Mouse (Mus musculus): ENCODE results near the gene Arpp21. TPM values are rescaled to one million over a fixed set of nuclear protein-coding genes. Genes with fewer than 3 reads are reported as not detected.
A peak's percentile ranks its signal among the peaks of the same experiment; 100 is the strongest.

Arpp21 gene
- polyA plus RNA-seq, 1 experiment from 2014 or later, result 32.2 TPM

- no peak overlapping the region for H3K27ac ChIP-seq (ENCODE audit: low read length)
- no peak overlapping the region for H3K9ac ChIP-seq (ENCODE audit: low read length)
- 73% methylated on average over 2 of the region's 2 CpGs for WGBS
- H3K4me3 ChIP-seq (ENCODE audit: low read length), result no peak overlapping the region
- H3K36me3 ChIP-seq (ENCODE audit: control insufficient read depth, insufficient read depth), result no peaks in the 10 kb centered on the region
- H3K4me1 ChIP-seq (ENCODE audit: control insufficient read depth, insufficient read depth, low read length), result peaks cover 25% of the 10 kb centered on the region
- H3K4me2 ChIP-seq (ENCODE audit: low read depth, low read length), result no peak overlapping the region
- H3K9me3 ChIP-seq (replicated peaks; ENCODE audit: control insufficient read depth, low read length), result no peaks in the 10 kb centered on the region
- no peak for ATAC-seq (replicated peaks; ENCODE audit: extremely low read depth, insufficient read depth, low FRiP score)
- no peaks in the 10 kb centered on the region for H3K27me3 ChIP-seq (ENCODE audit: control insufficient read depth, insufficient read depth, low read length)
Measured at GRCm38 (mm10) chr9:112177569-112177968, 58.2 kb downstream of the Arpp21 start.

- Histone ChIP-seq H3K4me1 (ENCODE audit: control insufficient read depth, insufficient read depth, low read length) (peaks cover 20% of the 10 kb centered on the region), H3K27ac (ENCODE audit: low read length) (no peak overlapping the region), H3K9ac (ENCODE audit: low read length) (no peak overlapping the region), H3K4me3 (ENCODE audit: low read length) (no peak overlapping the region), H3K27me3 (ENCODE audit: control insufficient read depth, insufficient read depth, low read length) (no peaks in the 10 kb centered on the region), H3K36me3 (ENCODE audit: control insufficient read depth, insufficient read depth) (no peaks in the 10 kb centered on the region), H3K4me2 (ENCODE audit: low read depth, low read length) (no peak overlapping the region), H3K9me3 (replicated peaks; ENCODE audit: control insufficient read depth, low read length) (no peaks in the 10 kb centered on the region)
- ATAC-seq (replicated peaks; ENCODE audit: extremely low read depth, insufficient read depth, low FRiP score), result no peak
- 54% methylated on average over 6 of the region's 6 CpGs for WGBS
Measured at GRCm38 (mm10) chr9:112176317-112176716, 59.4 kb downstream of the Arpp21 start.

GRCm38 (mm10) chr9:112174407-112175357 lies 61.1 kb downstream of the Arpp21 start:
- no peaks in the 10 kb centered on the region for H3K27me3 ChIP-seq (ENCODE audit: control insufficient read depth, insufficient read depth, low read length)
- H3K9ac ChIP-seq (ENCODE audit: low read length), result no peak overlapping the region
- peak overlapping the region; percentile 57 for H3K4me2 ChIP-seq (ENCODE audit: low read depth, low read length)
- peak; percentile 61 for ATAC-seq (replicated peaks; ENCODE audit: extremely low read depth, insufficient read depth, low FRiP score)
- no peaks in the 10 kb centered on the region for H3K9me3 ChIP-seq (replicated peaks; ENCODE audit: control insufficient read depth, low read length)
- H3K27ac ChIP-seq (ENCODE audit: low read length), result 0 out of 2 replicates have a peak overlapping the region, but pooled peaks have one; percentile 12
- WGBS, result 17% methylated on average over 15 of the region's 15 CpGs
- peak overlapping the region; percentile 35; the same call in 1 of the 2 replicates for H3K4me3 ChIP-seq (ENCODE audit: low read length)
- H3K36me3 ChIP-seq (ENCODE audit: control insufficient read depth, insufficient read depth), result no peaks in the 10 kb centered on the region
- H3K4me1 ChIP-seq (ENCODE audit: control insufficient read depth, insufficient read depth, low read length), result peaks cover 20% of the 10 kb centered on the region

- Histone ChIP-seq H3K9me3 (replicated peaks; ENCODE audit: control insufficient read depth, low read length) (no peaks in the 10 kb centered on the region), H3K36me3 (ENCODE audit: control insufficient read depth, insufficient read depth) (no peaks in the 10 kb centered on the region), H3K27ac (ENCODE audit: low read length) (no peak overlapping the region), H3K9ac (ENCODE audit: low read length) (no peak overlapping the region), H3K4me3 (ENCODE audit: low read length) (no peak overlapping the region), H3K27me3 (ENCODE audit: control insufficient read depth, insufficient read depth, low read length) (no peaks in the 10 kb centered on the region), H3K4me1 (ENCODE audit: control insufficient read depth, insufficient read depth, low read length) (peaks cover 17% of the 10 kb centered on the region), H3K4me2 (ENCODE audit: low read depth, low read length) (no peak overlapping the region)
- 66% methylated on average over 5 of the region's 5 CpGs for WGBS
- no peak for ATAC-seq (replicated peaks; ENCODE audit: extremely low read depth, insufficient read depth, low FRiP score)
Measured at GRCm38 (mm10) chr9:112173778-112174177, 62.0 kb downstream of the Arpp21 start.

- no peak overlapping the region for H3K4me2 ChIP-seq (ENCODE audit: low read depth, low read length)
- no peak overlapping the region for H3K9ac ChIP-seq (ENCODE audit: low read length)
- no peaks in the 10 kb centered on the region for H3K4me1 ChIP-seq (ENCODE audit: control insufficient read depth, insufficient read depth, low read length)
- no peak for ATAC-seq (replicated peaks; ENCODE audit: extremely low read depth, insufficient read depth, low FRiP score)
- no peak overlapping the region for H3K4me3 ChIP-seq (ENCODE audit: low read length)
- 78% methylated on average over 4 of the region's 4 CpGs for WGBS
- H3K36me3 ChIP-seq (ENCODE audit: control insufficient read depth, insufficient read depth), result no peaks in the 10 kb centered on the region
- no peak overlapping the region for H3K27ac ChIP-seq (ENCODE audit: low read length)
- no peaks in the 10 kb centered on the region for H3K9me3 ChIP-seq (replicated peaks; ENCODE audit: control insufficient read depth, low read length)
- H3K27me3 ChIP-seq (ENCODE audit: control insufficient read depth, insufficient read depth, low read length), result no peaks in the 10 kb centered on the region
Measured at GRCm38 (mm10) chr9:112164677-112165076, 71.1 kb downstream of the Arpp21 start.

- H3K27me3 ChIP-seq (ENCODE audit: control insufficient read depth, insufficient read depth, low read length), result no peaks in the 10 kb centered on the region
- no peaks in the 10 kb centered on the region for H3K36me3 ChIP-seq (ENCODE audit: control insufficient read depth, insufficient read depth)
- H3K9ac ChIP-seq (ENCODE audit: low read length), result no peak overlapping the region
- no peak overlapping the region for H3K27ac ChIP-seq (ENCODE audit: low read length)
- H3K4me1 ChIP-seq (ENCODE audit: control insufficient read depth, insufficient read depth, low read length), result no peaks in the 10 kb centered on the region
- no peak; the same call in 1 of the 2 replicates for ATAC-seq (replicated peaks; ENCODE audit: extremely low read depth, insufficient read depth, low FRiP score)
- H3K9me3 ChIP-seq (replicated peaks; ENCODE audit: control insufficient read depth, low read length), result no peaks in the 10 kb centered on the region
- H3K4me3 ChIP-seq (ENCODE audit: low read length), result no peak overlapping the region
- no peak overlapping the region for H3K4me2 ChIP-seq (ENCODE audit: low read depth, low read length)
- WGBS, result 80% methylated on average over 2 of the region's 2 CpGs
Measured at GRCm38 (mm10) chr9:112160981-112161380, 74.8 kb downstream of the Arpp21 start.

- 63% methylated on average over 5 of the region's 5 CpGs for WGBS
Measured at GRCm38 (mm10) chr9:112153972-112154371, 81.8 kb downstream of the Arpp21 start.

GRCm38 (mm10) chr9:112152762-112153161 lies 83.0 kb downstream of the Arpp21 start:
- no peak for ATAC-seq (replicated peaks; ENCODE audit: extremely low read depth, insufficient read depth, low FRiP score)

More at GRCm38 (mm10) chr9:112153972-112154371, 81.8 kb downstream of the Arpp21 start:
- H3K9ac ChIP-seq (ENCODE audit: low read length), result no peak overlapping the region
- H3K27ac ChIP-seq (ENCODE audit: low read length), result no peak overlapping the region
- H3K27me3 ChIP-seq (ENCODE audit: control insufficient read depth, insufficient read depth, low read length), result no peaks in the 10 kb centered on the region
- H3K9me3 ChIP-seq (replicated peaks; ENCODE audit: control insufficient read depth, low read length), result no peaks in the 10 kb centered on the region
- H3K36me3 ChIP-seq (ENCODE audit: control insufficient read depth, insufficient read depth), result no peaks in the 10 kb centered on the region
- no peaks in the 10 kb centered on the region for H3K4me1 ChIP-seq (ENCODE audit: control insufficient read depth, insufficient read depth, low read length)
- no peak overlapping the region for H3K4me2 ChIP-seq (ENCODE audit: low read depth, low read length)
- ATAC-seq (replicated peaks; ENCODE audit: extremely low read depth, insufficient read depth, low FRiP score), result no peak
- no peak overlapping the region for H3K4me3 ChIP-seq (ENCODE audit: low read length)

GRCm38 (mm10) chr9:112151177-112151576 lies 84.6 kb downstream of the Arpp21 start:
- H3K27me3 ChIP-seq (ENCODE audit: control insufficient read depth, insufficient read depth, low read length), result no peaks in the 10 kb centered on the region
- no peak overlapping the region for H3K9ac ChIP-seq (ENCODE audit: low read length)
- no peak overlapping the region for H3K4me2 ChIP-seq (ENCODE audit: low read depth, low read length)
- no peak for ATAC-seq (replicated peaks; ENCODE audit: extremely low read depth, insufficient read depth, low FRiP score)
- H3K9me3 ChIP-seq (replicated peaks; ENCODE audit: control insufficient read depth, low read length), result no peaks in the 10 kb centered on the region
- WGBS, result 78% methylated on average over 5 of the region's 5 CpGs
- no peaks in the 10 kb centered on the region for H3K4me1 ChIP-seq (ENCODE audit: control insufficient read depth, insufficient read depth, low read length)
- H3K4me3 ChIP-seq (ENCODE audit: low read length), result no peak overlapping the region
- H3K36me3 ChIP-seq (ENCODE audit: control insufficient read depth, insufficient read depth), result no peaks in the 10 kb centered on the region
- H3K27ac ChIP-seq (ENCODE audit: low read length), result no peak overlapping the region

More at GRCm38 (mm10) chr9:112152762-112153161, 83.0 kb downstream of the Arpp21 start:
- Histone ChIP-seq H3K27me3 (ENCODE audit: control insufficient read depth, insufficient read depth, low read length) (no peaks in the 10 kb centered on the region), H3K9me3 (replicated peaks; ENCODE audit: control insufficient read depth, low read length) (no peaks in the 10 kb centered on the region), H3K4me1 (ENCODE audit: control insufficient read depth, insufficient read depth, low read length) (no peaks in the 10 kb centered on the region), H3K9ac (ENCODE audit: low read length) (no peak overlapping the region), H3K27ac (ENCODE audit: low read length) (no peak overlapping the region), H3K4me3 (ENCODE audit: low read length) (no peak overlapping the region), H3K36me3 (ENCODE audit: control insufficient read depth, insufficient read depth) (no peaks in the 10 kb centered on the region), H3K4me2 (ENCODE audit: low read depth, low read length) (no peak overlapping the region)
- WGBS, result 88% methylated on average over 2 of the region's 2 CpGs

Data from heart, embryonic 16.5 days (tissue).